Mouse (Mus musculus): ENCODE measurements at regions not wholly inside any gene's neighbourhood (a gene's known extent, or its start where the extent isn't known, plus 50 kb on each side); places are given as distances from the start of the nearest gene placed in this dataset.
A peak's percentile ranks its signal among the peaks of the same experiment; 100 is the strongest.

DNA sequence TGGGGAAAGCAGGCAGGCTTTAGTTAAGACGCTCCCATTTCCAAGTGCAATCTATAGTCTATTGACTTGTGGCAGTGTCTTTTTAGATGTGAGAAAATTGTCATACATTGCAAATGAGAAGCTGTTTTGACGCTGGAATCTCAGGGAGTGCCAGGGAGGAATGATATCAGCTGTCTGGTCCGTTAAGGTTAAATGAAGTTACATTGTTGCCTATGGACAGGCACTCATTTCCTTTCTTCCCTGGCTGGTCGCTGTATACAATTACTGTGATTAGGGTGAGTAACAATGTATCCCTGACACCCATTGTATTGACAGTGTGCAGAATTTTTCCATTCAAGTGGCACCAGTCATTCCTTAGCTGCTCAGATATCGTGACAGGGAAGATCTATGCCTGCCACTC, 168.3 kb downstream of the Gpat3 start:
- Histone ChIP-seq H3K27me3 (peaks cover 17% of the 10 kb centered on the region), H3K4me2 (no peak overlapping the region), H3K9me3 (no peaks in the 10 kb centered on the region), H3K4me1 (replicated peaks) (no peaks in the 10 kb centered on the region), H3K36me3 (no peaks in the 10 kb centered on the region), H3K27ac (no peak overlapping the region), H3K9ac (no peak overlapping the region), H3K4me3 (no peak overlapping the region)
- WGBS = 66% methylated on average over 5 of the region's 5 CpGs
- ATAC-seq (ENCODE audit: low FRiP score) = no peak

DNA sequence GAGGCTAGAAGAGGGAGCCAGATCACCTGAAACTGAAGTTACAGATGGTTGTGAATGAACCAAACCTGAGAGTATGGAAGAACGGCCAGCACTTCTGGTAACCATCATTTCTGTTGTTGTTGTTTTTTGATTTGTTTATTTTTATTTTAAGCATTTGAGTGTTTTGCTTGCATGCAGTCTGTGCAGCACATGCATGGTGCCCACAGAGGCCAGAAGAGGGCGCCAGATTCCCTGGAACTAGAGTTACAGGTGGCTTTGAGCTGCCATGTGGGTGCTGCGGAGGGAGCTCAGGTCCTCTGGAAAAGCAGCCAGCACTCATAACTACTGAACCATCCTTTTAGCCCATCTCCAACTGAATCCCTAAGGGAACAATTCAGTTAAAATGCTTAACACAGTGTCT, 159.7 kb downstream of the Gpat3 start:
- 0 out of 2 replicates have a peak, but pooled peaks cover 6% of the 10 kb centered on the region for H3K27me3 ChIP-seq
- H3K4me2 ChIP-seq = no peak overlapping the region
- H3K9ac ChIP-seq = no peak overlapping the region
- WGBS = 73% methylated on average over 3 of the region's 3 CpGs
- no peak overlapping the region for H3K27ac ChIP-seq
- no peak overlapping the region for H3K4me3 ChIP-seq
- H3K4me1 ChIP-seq (replicated peaks) = no peaks in the 10 kb centered on the region
- H3K9me3 ChIP-seq = no peaks in the 10 kb centered on the region
- ATAC-seq (ENCODE audit: low FRiP score) = no peak
- H3K36me3 ChIP-seq = no peaks in the 10 kb centered on the region

DNA sequence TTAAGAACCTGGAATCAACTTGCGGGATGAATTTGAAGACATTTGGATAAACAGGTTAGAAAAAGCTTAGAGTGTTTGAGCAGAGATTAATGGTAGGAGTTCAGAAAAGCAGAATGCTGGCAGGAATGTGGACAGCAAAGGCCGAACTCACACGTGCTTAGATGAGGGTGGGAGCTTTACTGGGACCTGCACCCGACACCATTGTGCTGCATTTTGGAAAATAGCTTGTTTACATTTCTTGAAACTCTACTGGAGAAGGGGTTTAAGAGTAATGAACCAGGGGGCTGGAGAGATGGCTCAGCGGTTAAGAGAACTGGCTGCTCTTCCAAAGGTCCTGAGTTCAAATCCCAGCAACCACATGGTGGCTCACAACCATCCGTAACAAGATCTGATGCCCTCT, 154.9 kb downstream of the Gpat3 start:
- WGBS = 91% methylated on average over 6 of the region's 6 CpGs
- H3K36me3 ChIP-seq = no peaks in the 10 kb centered on the region
- no peak overlapping the region for H3K27ac ChIP-seq
- H3K9ac ChIP-seq = no peak overlapping the region
- no peaks in the 10 kb centered on the region for H3K9me3 ChIP-seq
- 0 out of 2 replicates have a peak, but pooled peaks cover 2% of the 10 kb centered on the region for H3K4me1 ChIP-seq (replicated peaks)
- no peak for ATAC-seq (ENCODE audit: low FRiP score)
- no peak overlapping the region for H3K4me2 ChIP-seq
- H3K4me3 ChIP-seq = no peak overlapping the region
- 0 out of 2 replicates have a peak, but pooled peaks cover 6% of the 10 kb centered on the region for H3K27me3 ChIP-seq

DNA sequence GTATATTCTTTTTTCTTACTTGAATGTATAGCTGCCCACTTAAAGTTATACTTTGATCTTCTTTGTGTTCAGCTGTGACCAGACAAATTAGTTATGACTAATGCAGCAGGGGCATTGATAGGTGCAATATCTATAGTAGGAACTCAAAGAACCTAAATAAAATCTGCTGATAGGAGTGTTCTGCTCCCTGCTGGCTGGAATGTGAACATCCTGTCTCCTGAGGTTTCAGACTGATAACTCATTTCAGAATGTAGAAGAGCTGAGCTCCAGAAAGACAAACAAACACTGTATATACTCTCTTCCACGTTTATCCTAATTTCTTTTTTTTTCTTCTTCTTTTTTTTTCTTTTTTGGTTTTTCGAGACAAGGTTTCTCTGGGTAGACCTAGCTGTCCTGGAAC, 146.9 kb downstream of the Gpat3 start:
- H3K9me3 ChIP-seq = no peaks in the 10 kb centered on the region
- H3K9ac ChIP-seq = no peak overlapping the region
- no peak for ATAC-seq (ENCODE audit: low FRiP score)
- H3K27me3 ChIP-seq = 0 out of 2 replicates have a peak, but pooled peaks cover 2% of the 10 kb centered on the region
- H3K27ac ChIP-seq = no peak overlapping the region
- WGBS = 76% methylated on average over 2 of the region's 2 CpGs
- H3K4me3 ChIP-seq = no peak overlapping the region
- no peaks in the 10 kb centered on the region for H3K36me3 ChIP-seq
- H3K4me1 ChIP-seq (replicated peaks) = no peaks in the 10 kb centered on the region
- no peak overlapping the region for H3K4me2 ChIP-seq

DNA sequence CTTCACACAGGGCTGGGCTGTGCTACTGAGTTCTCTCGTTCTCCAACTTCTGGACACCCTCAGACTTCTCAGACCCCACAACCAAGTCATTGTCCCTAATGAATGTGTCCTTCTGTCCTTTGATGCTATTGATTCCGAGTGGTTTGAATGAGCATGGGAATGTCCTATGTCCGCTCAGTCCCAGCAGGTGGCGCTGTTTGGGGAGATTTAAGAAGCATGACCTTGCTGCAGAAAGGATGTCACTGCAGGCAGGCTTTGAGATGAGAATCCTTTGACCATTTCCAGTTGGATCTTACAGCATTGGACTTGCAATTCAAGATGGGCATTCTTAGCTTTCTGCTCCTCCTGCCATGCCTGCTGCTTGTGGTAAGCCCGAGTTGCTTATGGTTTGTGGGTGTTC, 146.1 kb downstream of the Gpat3 start:
- H3K27ac ChIP-seq = no peak overlapping the region
- ATAC-seq (ENCODE audit: low FRiP score) = no peak
- no peaks in the 10 kb centered on the region for H3K36me3 ChIP-seq
- H3K4me3 ChIP-seq = no peak overlapping the region
- 0 out of 2 replicates have a peak, but pooled peaks cover 2% of the 10 kb centered on the region for H3K27me3 ChIP-seq
- H3K4me1 ChIP-seq (replicated peaks) = no peaks in the 10 kb centered on the region
- H3K9me3 ChIP-seq = no peaks in the 10 kb centered on the region
- no peak overlapping the region for H3K4me2 ChIP-seq
- H3K9ac ChIP-seq = no peak overlapping the region
- WGBS = 17% methylated on average over 5 of the region's 5 CpGs

DNA sequence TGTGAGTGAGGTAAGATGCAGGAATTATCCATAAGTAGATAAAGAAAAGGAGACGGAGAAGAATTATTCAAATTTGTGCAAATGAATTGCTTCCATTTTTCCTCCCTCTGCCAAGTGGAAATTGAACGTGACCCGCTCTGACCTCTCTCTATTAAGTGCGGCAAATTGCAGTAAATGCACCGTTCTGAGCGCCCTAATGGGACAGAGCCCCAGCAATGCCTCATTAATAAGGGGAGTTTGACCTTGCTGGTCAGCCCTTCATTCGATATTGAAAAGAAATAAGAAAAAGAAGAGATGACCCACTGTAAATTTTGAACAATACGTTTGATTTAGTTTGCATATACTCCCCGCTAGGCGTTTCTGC, 137.0 kb downstream of the Gpat3 start:
- peak overlapping the region; percentile 34 for H3K4me2 ChIP-seq
- no peak for ATAC-seq (ENCODE audit: low FRiP score)

GRCm38 (mm10) chr5:100981849-100982572, 136.5 kb downstream of the Gpat3 start:
- Histone ChIP-seq H3K9ac (no peak overlapping the region), H3K4me3 (no peak overlapping the region), H3K4me2 (peak overlapping the region; percentile 34), H3K4me1 (replicated peaks) (peaks cover 14% of the 10 kb centered on the region), H3K36me3 (no peaks in the 10 kb centered on the region), H3K9me3 (no peaks in the 10 kb centered on the region), H3K27ac (peak overlapping the region; percentile 37; the same call in 1 of the 2 replicates), H3K27me3 (no peaks in the 10 kb centered on the region)
- peak; percentile 68; the same call in 1 of the 2 replicates for ATAC-seq (ENCODE audit: low FRiP score)
- WGBS = 37% methylated on average over 18 of the region's 18 CpGs

More for the DNA sequence above, 137.0 kb downstream of the Gpat3 start:
- H3K27ac ChIP-seq = 0 out of 2 replicates have a peak overlapping the region, but pooled peaks have one; percentile 44
- H3K9ac ChIP-seq = no peak overlapping the region
- no peaks in the 10 kb centered on the region for H3K27me3 ChIP-seq
- no peak overlapping the region for H3K4me3 ChIP-seq
- no peaks in the 10 kb centered on the region for H3K9me3 ChIP-seq
- H3K4me1 ChIP-seq (replicated peaks) = peaks cover 14% of the 10 kb centered on the region
- H3K36me3 ChIP-seq = no peaks in the 10 kb centered on the region
- 31% methylated on average over 10 of the region's 10 CpGs for WGBS

GRCm38 (mm10) chr5:100976736-100977135, 131.2 kb downstream of the Gpat3 start:
- Histone ChIP-seq H3K4me2 (no peak overlapping the region), H3K36me3 (no peaks in the 10 kb centered on the region), H3K27me3 (no peaks in the 10 kb centered on the region), H3K4me1 (replicated peaks) (peaks cover under 1% of the 10 kb centered on the region), H3K9ac (no peak overlapping the region), H3K27ac (no peak overlapping the region), H3K4me3 (no peak overlapping the region), H3K9me3 (no peaks in the 10 kb centered on the region; the same call in 1 of the 2 replicates)
- no peak for ATAC-seq (ENCODE audit: low FRiP score)
- 35% methylated on average over 2 of the region's 2 CpGs for WGBS

DNA sequence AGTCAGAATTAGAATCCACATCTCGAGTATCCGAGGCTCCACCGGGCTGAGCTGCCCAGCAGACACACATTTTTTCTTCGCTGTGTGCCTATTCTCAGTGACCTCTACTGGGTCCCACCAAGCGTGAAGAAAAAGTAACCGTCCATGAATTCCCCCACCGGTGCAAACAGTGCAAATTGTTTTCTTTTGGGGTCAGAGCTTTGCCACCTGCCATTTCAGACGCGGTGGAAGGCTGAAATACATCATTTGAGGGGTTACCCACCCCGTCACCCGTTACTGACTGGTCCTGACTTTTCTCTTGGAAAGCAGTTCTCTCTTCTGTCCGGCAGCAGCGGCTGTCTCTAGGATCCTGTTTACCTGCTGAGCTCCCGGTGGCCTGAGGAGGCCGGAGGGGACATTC, 105.7 kb downstream of the Gpat3 start:
- Histone ChIP-seq H3K27ac (no peak overlapping the region), H3K4me2 (peak overlapping the region; percentile 4; the same call in 1 of the 2 replicates), H3K9me3 (no peaks in the 10 kb centered on the region), H3K9ac (no peak overlapping the region), H3K27me3 (peaks cover 6% of the 10 kb centered on the region; the same call in 1 of the 2 replicates), H3K4me1 (replicated peaks) (0 out of 2 replicates have a peak, but pooled peaks cover 4% of the 10 kb centered on the region), H3K4me3 (no peak overlapping the region), H3K36me3 (no peaks in the 10 kb centered on the region)
- ATAC-seq (ENCODE audit: low FRiP score) = no peak
- 35% methylated on average over 15 of the region's 15 CpGs for WGBS
